Mouse (Mus musculus): Measurements from ENCODE around the gene Cel.

The Cel gene

GRCm38 (mm10) chr2:28576815-28577214, 13.6 kb upstream of the Cel start:
- Histone ChIP-seq H3K27me3 (ENCODE audit: insufficient read depth, low read length) (no peaks in the 10 kb centered on the region), H3K4me3 (replicated peaks; ENCODE audit: low read length) (no peak overlapping the region), H3K9me3 (ENCODE audit: low read length) (no peaks in the 10 kb centered on the region), H3K4me1 (replicated peaks; ENCODE audit: low read depth, low read length) (peaks cover 10% of the 10 kb centered on the region), H3K36me3 (ENCODE audit: insufficient read depth, low read length) (peaks cover 96% of the 10 kb centered on the region)
- no peak for TF ChIP-seq POU5F1 (IDR thresholded peaks at IDR 0.05; ENCODE audit: borderline replicate concordance, low read length)
- no peak for TF ChIP-seq NANOG (IDR thresholded peaks at IDR 0.05; ENCODE audit: borderline replicate concordance, low read length)
- TF ChIP-seq CTCF (conservative IDR thresholded peaks at IDR 0.05; ENCODE audit: low read length) = no peak

GRCm38 (mm10) chr2:28575341-28575740, 12.1 kb upstream of the Cel start:
- Histone ChIP-seq H3K4me1 (replicated peaks; ENCODE audit: low read depth, low read length) (no peaks in the 10 kb centered on the region), H3K36me3 (ENCODE audit: insufficient read depth, low read length) (peaks cover 99% of the 10 kb centered on the region), H3K27me3 (ENCODE audit: insufficient read depth, low read length) (no peaks in the 10 kb centered on the region), H3K4me3 (replicated peaks; ENCODE audit: low read length) (no peak overlapping the region), H3K9me3 (ENCODE audit: low read length) (no peaks in the 10 kb centered on the region)
- TF ChIP-seq CTCF (conservative IDR thresholded peaks at IDR 0.05; ENCODE audit: low read length) (no peak), NANOG (IDR thresholded peaks at IDR 0.05; ENCODE audit: borderline replicate concordance, low read length) (no peak), POU5F1 (IDR thresholded peaks at IDR 0.05; ENCODE audit: borderline replicate concordance, low read length) (no peak)

DNA sequence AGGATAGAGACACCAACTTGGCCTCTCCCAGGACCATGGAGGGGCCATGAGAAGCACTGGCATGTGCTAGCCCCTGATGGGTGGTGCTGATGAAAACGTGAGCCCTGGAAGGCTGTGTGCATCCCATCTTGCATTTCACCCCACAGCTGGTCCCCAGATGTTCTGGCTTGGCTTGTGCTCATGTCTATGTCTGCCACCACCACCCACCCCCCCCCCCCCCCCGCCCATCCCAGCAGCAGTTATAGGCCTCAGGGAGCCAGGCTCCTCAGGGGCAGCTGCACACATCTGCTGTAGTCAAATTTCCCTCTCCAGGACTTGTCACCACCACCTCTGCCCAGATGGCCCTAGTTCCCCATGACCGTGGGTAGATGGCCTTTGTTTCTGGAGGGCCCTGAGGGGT, 6.7 kb upstream of the Cel start:
- Histone ChIP-seq H3K27me3 (ENCODE audit: insufficient read depth, low read length) (no peaks in the 10 kb centered on the region), H3K36me3 (ENCODE audit: insufficient read depth, low read length) (peaks cover 98% of the 10 kb centered on the region), H3K4me1 (replicated peaks; ENCODE audit: low read depth, low read length) (peaks cover 8% of the 10 kb centered on the region), H3K9me3 (ENCODE audit: low read length) (no peaks in the 10 kb centered on the region), H3K4me3 (replicated peaks; ENCODE audit: low read length) (no peak overlapping the region)
- TF ChIP-seq NANOG (IDR thresholded peaks at IDR 0.05; ENCODE audit: borderline replicate concordance, low read length) (no peak), CTCF (conservative IDR thresholded peaks at IDR 0.05; ENCODE audit: low read length) (no peak), POU5F1 (IDR thresholded peaks at IDR 0.05; ENCODE audit: borderline replicate concordance, low read length) (no peak)

DNA sequence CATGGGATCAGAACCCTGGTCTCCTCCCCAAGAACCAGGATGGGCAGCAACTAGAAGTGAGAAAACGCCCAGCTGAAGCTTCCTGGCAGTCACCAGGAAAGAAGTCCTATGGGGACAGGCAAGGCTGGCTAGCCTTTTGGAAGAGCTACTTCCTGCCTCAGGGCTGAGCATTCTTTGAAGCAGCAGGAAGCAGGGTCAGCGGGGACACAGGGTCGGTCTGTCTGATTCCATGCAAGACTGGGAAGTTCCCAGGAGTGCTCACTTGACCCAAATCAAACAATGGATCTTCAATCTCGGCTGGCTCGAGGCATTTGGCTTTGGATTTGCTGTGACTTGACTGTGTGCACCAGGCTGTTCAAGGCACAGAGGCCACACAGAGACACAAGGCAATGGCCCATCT, 3.3 kb upstream of the Cel start:
- Histone ChIP-seq H3K9me3 (ENCODE audit: low read length) (no peaks in the 10 kb centered on the region), H3K27me3 (ENCODE audit: insufficient read depth, low read length) (0 out of 2 replicates have a peak, but pooled peaks cover under 1% of the 10 kb centered on the region), H3K4me3 (replicated peaks; ENCODE audit: low read length) (no peak overlapping the region), H3K4me1 (replicated peaks; ENCODE audit: low read depth, low read length) (peaks cover 18% of the 10 kb centered on the region), H3K36me3 (ENCODE audit: insufficient read depth, low read length) (peaks cover 67% of the 10 kb centered on the region)
- TF ChIP-seq CTCF (conservative IDR thresholded peaks at IDR 0.05; ENCODE audit: low read length) (no peak), POU5F1 (IDR thresholded peaks at IDR 0.05; ENCODE audit: borderline replicate concordance, low read length) (no peak), NANOG (IDR thresholded peaks at IDR 0.05; ENCODE audit: borderline replicate concordance, low read length) (no peak)

DNA sequence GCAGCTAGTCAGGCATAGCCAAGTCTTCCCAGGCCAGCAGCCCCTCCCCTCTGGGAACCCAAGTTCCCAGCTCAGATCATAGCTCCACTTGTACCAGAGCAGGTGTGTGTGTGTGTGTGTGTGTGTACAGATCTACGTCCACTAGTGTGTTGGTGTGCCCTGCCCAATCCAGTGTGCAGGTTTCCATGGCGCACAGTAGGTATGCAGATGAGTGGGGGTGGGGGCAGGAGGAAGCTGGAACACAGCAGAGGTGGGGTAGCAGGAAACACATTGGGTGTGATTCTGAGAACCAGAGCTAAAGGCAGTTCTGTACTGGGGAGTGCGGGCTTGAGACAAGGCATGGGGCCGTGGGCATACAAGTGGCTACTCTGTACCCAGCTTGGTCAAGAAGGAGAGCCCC, 1.2 kb upstream of the Cel start:
- Histone ChIP-seq H3K27me3 (ENCODE audit: insufficient read depth, low read length) (peaks cover 8% of the 10 kb centered on the region; the same call in 1 of the 2 replicates), H3K4me3 (replicated peaks; ENCODE audit: low read length) (no peak overlapping the region), H3K4me1 (replicated peaks; ENCODE audit: low read depth, low read length) (peaks cover 18% of the 10 kb centered on the region), H3K36me3 (ENCODE audit: insufficient read depth, low read length) (peaks cover 46% of the 10 kb centered on the region), H3K9me3 (ENCODE audit: low read length) (no peaks in the 10 kb centered on the region)
- TF ChIP-seq POU5F1 (IDR thresholded peaks at IDR 0.05; ENCODE audit: borderline replicate concordance, low read length) (no peak), CTCF (conservative IDR thresholded peaks at IDR 0.05; ENCODE audit: low read length) (no peak), NANOG (IDR thresholded peaks at IDR 0.05; ENCODE audit: borderline replicate concordance, low read length) (no peak)

GRCm38 (mm10) chr2:28563830-28564229, 627 bp upstream of the Cel start:
- Histone ChIP-seq H3K9me3 (ENCODE audit: low read length) (no peaks in the 10 kb centered on the region), H3K27me3 (ENCODE audit: insufficient read depth, low read length) (peaks cover 8% of the 10 kb centered on the region; the same call in 1 of the 2 replicates), H3K4me3 (replicated peaks; ENCODE audit: low read length) (no peak overlapping the region), H3K36me3 (ENCODE audit: insufficient read depth, low read length) (peaks cover 41% of the 10 kb centered on the region), H3K4me1 (replicated peaks; ENCODE audit: low read depth, low read length) (peaks cover 18% of the 10 kb centered on the region)
- TF ChIP-seq NANOG (IDR thresholded peaks at IDR 0.05; ENCODE audit: borderline replicate concordance, low read length) (no peak), POU5F1 (IDR thresholded peaks at IDR 0.05; ENCODE audit: borderline replicate concordance, low read length) (no peak), CTCF (conservative IDR thresholded peaks at IDR 0.05; ENCODE audit: low read length) (no peak)

GRCm38 (mm10) chr2:28557452-28557851, 5.8 kb downstream of the Cel start:
- no peak for TF ChIP-seq CTCF (conservative IDR thresholded peaks at IDR 0.05; ENCODE audit: low read length)
- no peak for TF ChIP-seq NANOG (IDR thresholded peaks at IDR 0.05; ENCODE audit: borderline replicate concordance, low read length)
- TF ChIP-seq POU5F1 (IDR thresholded peaks at IDR 0.05; ENCODE audit: borderline replicate concordance, low read length) = no peak
- peaks cover 8% of the 10 kb centered on the region; the same call in 1 of the 2 replicates for H3K27me3 ChIP-seq (ENCODE audit: insufficient read depth, low read length)
- H3K36me3 ChIP-seq (ENCODE audit: insufficient read depth, low read length) = peaks cover 19% of the 10 kb centered on the region
- no peak overlapping the region for H3K4me3 ChIP-seq (replicated peaks; ENCODE audit: low read length)
- no peaks in the 10 kb centered on the region for H3K9me3 ChIP-seq (ENCODE audit: low read length)
- no peaks in the 10 kb centered on the region; the same call in 1 of the 2 replicates for H3K4me1 ChIP-seq (replicated peaks; ENCODE audit: low read depth, low read length)

DNA sequence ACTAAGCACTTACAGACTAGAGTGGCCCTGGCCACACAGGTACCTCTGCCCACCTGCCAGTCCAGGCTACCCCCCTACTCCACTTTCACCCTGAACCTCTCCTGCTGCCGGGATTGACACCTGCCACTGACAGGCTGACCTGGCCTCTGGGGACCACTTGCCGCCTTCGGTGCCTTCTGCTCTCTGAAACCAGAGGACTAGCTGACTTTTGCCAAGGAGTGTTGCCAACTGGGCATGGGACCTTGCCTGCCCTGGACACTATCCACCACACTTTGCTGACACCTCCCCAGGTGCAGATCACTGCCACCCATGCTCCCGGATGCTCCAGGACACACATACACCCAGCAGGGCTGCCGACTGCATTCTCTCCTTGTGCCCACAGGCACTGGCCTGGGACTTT, 10.9 kb downstream of the Cel start:
- Histone ChIP-seq H3K27me3 (ENCODE audit: insufficient read depth, low read length) (no peaks in the 10 kb centered on the region; the same call in 1 of the 2 replicates), H3K36me3 (ENCODE audit: insufficient read depth, low read length) (peaks cover 69% of the 10 kb centered on the region), H3K4me3 (replicated peaks; ENCODE audit: low read length) (no peak overlapping the region), H3K9me3 (ENCODE audit: low read length) (no peaks in the 10 kb centered on the region), H3K4me1 (replicated peaks; ENCODE audit: low read depth, low read length) (peaks cover 19% of the 10 kb centered on the region)
- no peak for TF ChIP-seq NANOG (IDR thresholded peaks at IDR 0.05; ENCODE audit: borderline replicate concordance, low read length)
- TF ChIP-seq CTCF (conservative IDR thresholded peaks at IDR 0.05; ENCODE audit: low read length) = no peak
- no peak for TF ChIP-seq POU5F1 (IDR thresholded peaks at IDR 0.05; ENCODE audit: borderline replicate concordance, low read length)

GRCm38 (mm10) chr2:28549157-28549556, 14.0 kb downstream of the Cel start:
- Histone ChIP-seq H3K4me3 (replicated peaks; ENCODE audit: low read length) (no peak overlapping the region), H3K36me3 (ENCODE audit: insufficient read depth, low read length) (peaks cover 97% of the 10 kb centered on the region), H3K9me3 (ENCODE audit: low read length) (no peaks in the 10 kb centered on the region), H3K4me1 (replicated peaks; ENCODE audit: low read depth, low read length) (peaks cover 32% of the 10 kb centered on the region), H3K27me3 (ENCODE audit: insufficient read depth, low read length) (no peaks in the 10 kb centered on the region)
- TF ChIP-seq CTCF (conservative IDR thresholded peaks at IDR 0.05; ENCODE audit: low read length) = no peak
- no peak for TF ChIP-seq NANOG (IDR thresholded peaks at IDR 0.05; ENCODE audit: borderline replicate concordance, low read length)
- TF ChIP-seq POU5F1 (IDR thresholded peaks at IDR 0.05; ENCODE audit: borderline replicate concordance, low read length) = no peak

Data from E14TG2a.4 (cell line).